Mouse (Mus musculus) lung, postnatal 0 days (tissue): ENCODE data around the gene Arhgef25. TPM values are rescaled to one million over a fixed set of nuclear protein-coding genes. Genes with fewer than 3 reads are reported as not detected.

Experiments used
- ATAC-seq: fragments of 200-750 bp; cut with Nextera tagmentation; 2 replicates; pipeline ENCODE4 v1.8.0; 2017; ENCODE audit warnings: moderate library complexity
- DNase-seq: peaks from one replicate; pipeline ENCODE4 v3.0.0-alpha.2; 2016; ENCODE audit warnings: low spot score
- H3K27ac ChIP-seq: fragments of 300-500 bp; sonication (generic); 2 replicates; pipeline ENCODE4 v1.5.1; 2014; ENCODE audit warnings: antibody characterized with exemption, mild to moderate bottlenecking, low read length, mixed read lengths
- H3K27me3 ChIP-seq: fragments of 300-500 bp; sonication (generic); replicated peaks from 2 replicates; pipeline ENCODE4 v1.6.1; 2014; ENCODE audit warnings: low read length, mixed read lengths; ENCODE audit not compliant: insufficient read depth
- H3K36me3 ChIP-seq: fragments of 300-500 bp; sonication (generic); 2 replicates; pipeline ENCODE4 v1.6.1; 2014; ENCODE audit warnings: low read length, mixed read lengths; ENCODE audit not compliant: insufficient read depth
- H3K4me1 ChIP-seq: fragments of 300-500 bp; sonication (generic); 2 replicates; pipeline ENCODE4 v1.6.1; 2014; ENCODE audit warnings: antibody characterized with exemption, low read depth, low read length, mixed read lengths; ENCODE audit not compliant: insufficient read depth
- H3K4me2 ChIP-seq: fragments of 300-500 bp; sonication (generic); replicated peaks from 2 replicates; pipeline ENCODE4 v1.6.1; 2014; ENCODE audit warnings: low read depth, mild to moderate bottlenecking, low read length, moderate library complexity, mixed read lengths
- H3K4me3 ChIP-seq: fragments of 300-500 bp; sonication (generic); 2 replicates; pipeline ENCODE4 v1.5.1; 2014; ENCODE audit warnings: low read depth, low read length
- H3K9ac ChIP-seq: fragments of 300-500 bp; sonication (generic); replicated peaks from 2 replicates; pipeline ENCODE4 v1.6.1; 2014; ENCODE audit warnings: low read depth, mild to moderate bottlenecking
- H3K9me3 ChIP-seq: fragments of 300-500 bp; sonication (generic); 2 replicates; pipeline ENCODE4 v1.6.1; 2016; ENCODE audit warnings: low read length, mixed read lengths
- CTCF ChIP-seq: IDR thresholded peaks from 2 replicates; pipeline ENCODE4 v1.5.1; 2016; ENCODE audit warnings: antibody characterized with exemption, mild to moderate bottlenecking
- EP300 ChIP-seq: IDR thresholded peaks from 2 replicates; pipeline ENCODE4 v1.6.1; 2016; ENCODE audit warnings: antibody characterized with exemption, mild to moderate bottlenecking, control low read depth
- WGBS: fragments of 180-500 bp; shearing (Covaris S2); extraction: QIAGEN DNeasy Blood & Tissue Kit; methylation state at CpG from one replicate; pipeline ENCODE4 v1.1.7; 2014; 5-methylcytosine and 5-hydroxymethylcytosine counted together
- polyA plus RNA-seq: library from polyadenylated mRNA; unstranded; fragments of >200 nt; fragmentation: Nextera tagmentation; extraction: Ambion mirVana; gene quantifications from 2 replicates; pipeline ENCODE4 v1.2.1, GENCODE M21; 2015

The Arhgef25 gene
- 27.9 and 37.1 TPM in 2 replicates for polyA plus RNA-seq

DNA sequence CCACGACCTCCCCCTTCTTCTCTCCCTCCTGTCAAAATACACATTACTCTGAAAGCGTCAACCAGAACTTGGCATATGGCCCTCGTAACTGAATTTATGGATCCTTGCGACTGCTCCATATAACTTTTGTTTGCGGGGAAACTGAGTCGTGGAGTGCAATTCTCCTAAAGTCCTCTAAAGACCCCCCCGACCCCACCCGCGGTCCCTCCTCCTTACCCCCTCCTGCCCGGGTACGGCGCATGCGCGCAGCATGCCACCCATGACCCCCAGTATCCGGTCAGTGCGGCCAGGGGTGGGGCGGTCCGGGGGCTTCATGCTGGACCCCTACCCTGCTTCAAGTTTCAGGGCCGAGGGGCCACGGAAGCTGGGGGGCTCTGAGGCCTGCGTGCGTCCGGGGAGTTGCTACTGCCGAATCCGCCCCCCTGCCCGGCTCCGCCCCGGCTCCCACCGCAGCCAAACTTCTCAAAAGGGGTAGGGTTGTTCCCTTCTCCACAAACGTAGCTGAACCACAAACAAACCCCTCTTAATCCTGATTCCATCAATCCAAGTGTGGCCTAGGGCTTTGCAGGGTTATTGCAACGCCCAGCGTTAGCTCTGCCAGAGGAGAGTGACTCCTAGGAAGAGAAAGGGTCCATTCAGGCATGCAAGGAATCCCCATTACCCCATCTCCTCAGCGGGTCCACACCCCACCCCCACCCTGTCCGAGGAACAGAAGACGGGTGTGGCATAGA, at the start of gene Arhgef25:
Gene Arhgef25 (minus strand): TSS at position 433 of the 731 bp plus-strand sequence.
- peak within 1 kb of the TSS; percentile 85 for H3K27ac ChIP-seq
- H3K9ac ChIP-seq: peak within 1 kb of the TSS; percentile 48
- peak within 1 kb of the TSS; percentile 54 for H3K4me3 ChIP-seq
- peaks cover 15% of the 10 kb centered on the region; the same call in 1 of the 2 replicates for H3K4me1 ChIP-seq
- ATAC-seq (peak; percentile 49), DNase-seq (peak; percentile 73)
- H3K9me3 ChIP-seq: no peaks in the 10 kb centered on the region
- TF ChIP-seq CTCF (no peak), EP300 (no peak)
- H3K36me3 ChIP-seq: no peaks in the 10 kb centered on the region
- WGBS: 2% methylated on average over 35 of the region's 35 CpGs
- H3K27me3 ChIP-seq: peaks cover 5% of the 10 kb centered on the region; the same call in 1 of the 2 replicates
- H3K4me2 ChIP-seq: peak within 1 kb of the TSS; percentile 82

DNA sequence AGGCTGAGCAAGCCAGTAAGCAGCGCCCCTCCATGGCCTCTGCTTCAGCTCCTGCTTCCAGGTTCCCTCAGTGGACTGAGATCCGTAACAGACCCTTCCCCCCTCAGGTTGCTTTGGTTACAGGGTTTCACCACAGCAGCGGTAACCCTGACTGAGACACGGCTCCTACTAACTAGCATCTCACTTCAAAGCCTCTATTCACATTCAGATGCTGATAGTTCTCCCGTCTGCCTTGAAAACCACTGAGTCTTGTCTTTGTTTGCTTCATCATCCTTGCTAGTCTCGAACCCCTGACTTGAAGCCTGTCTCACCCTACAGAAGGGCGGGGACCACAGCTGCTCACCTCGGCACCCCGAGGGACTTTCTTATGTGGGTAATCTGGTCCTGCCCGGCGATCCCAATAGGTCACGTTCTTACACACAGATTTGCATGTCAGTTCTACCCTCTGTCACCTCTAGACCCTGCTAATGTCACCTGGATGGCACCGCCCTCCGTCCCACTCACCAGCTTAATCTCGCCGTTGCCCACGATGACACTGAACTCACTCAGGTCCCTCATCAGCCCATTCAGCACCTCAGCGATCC, 48.5 kb upstream of the Arhgef25 start:
- Histone ChIP-seq H3K4me2 (no peak overlapping the region), H3K27ac (no peak overlapping the region), H3K4me1 (no peaks in the 10 kb centered on the region), H3K27me3 (no peaks in the 10 kb centered on the region), H3K9me3 (no peaks in the 10 kb centered on the region), H3K36me3 (no peaks in the 10 kb centered on the region), H3K4me3 (no peak overlapping the region), H3K9ac (no peak overlapping the region)
- WGBS: 67% methylated on average over 18 of the region's 18 CpGs
- no peak for DNase-seq
- TF ChIP-seq EP300 (no peak), CTCF (no peak)
- ATAC-seq: no peak

DNA sequence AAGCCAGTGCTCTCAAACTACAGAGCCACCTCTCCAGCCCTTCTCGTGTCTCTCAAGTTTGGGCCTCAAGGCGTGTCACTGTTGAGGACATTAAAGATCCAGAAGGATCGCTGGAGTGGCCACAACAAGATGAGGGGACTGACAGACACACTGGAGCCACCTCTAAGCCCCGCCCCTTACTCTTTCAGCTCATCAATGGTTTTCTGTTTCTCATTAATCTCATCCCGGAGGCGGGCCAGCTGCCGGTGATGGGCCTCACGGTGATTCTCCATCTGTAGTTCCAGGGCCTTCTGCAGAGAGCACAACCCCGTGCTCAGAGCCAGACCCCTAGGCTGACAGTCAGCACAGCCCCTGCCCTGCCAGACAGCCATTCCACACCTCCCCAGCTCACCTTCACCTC, 46.7 kb upstream of the Arhgef25 start:
- H3K27ac ChIP-seq: no peak overlapping the region
- no peak for ATAC-seq
- H3K9me3 ChIP-seq: no peaks in the 10 kb centered on the region
- no peak for DNase-seq
- H3K36me3 ChIP-seq: no peaks in the 10 kb centered on the region
- no peaks in the 10 kb centered on the region for H3K4me1 ChIP-seq
- H3K4me2 ChIP-seq: no peak overlapping the region
- TF ChIP-seq EP300 (no peak), CTCF (no peak)
- no peak overlapping the region for H3K4me3 ChIP-seq
- H3K9ac ChIP-seq: no peak overlapping the region
- WGBS: 37% methylated on average over 9 of the region's 9 CpGs
- no peaks in the 10 kb centered on the region for H3K27me3 ChIP-seq

- no peak overlapping the region for H3K4me3 ChIP-seq
- no peak overlapping the region for H3K9ac ChIP-seq
- DNase-seq (peak; percentile 8), ATAC-seq (no peak)
- 76% methylated on average over 9 of the region's 9 CpGs for WGBS
- no peak for TF ChIP-seq EP300
- peak; percentile 47 for TF ChIP-seq CTCF
- no peaks in the 10 kb centered on the region for H3K9me3 ChIP-seq
- H3K36me3 ChIP-seq: no peaks in the 10 kb centered on the region
- H3K27me3 ChIP-seq: no peaks in the 10 kb centered on the region
- no peak overlapping the region for H3K4me2 ChIP-seq
- H3K27ac ChIP-seq: no peak overlapping the region
- H3K4me1 ChIP-seq: no peaks in the 10 kb centered on the region
These were observed 43.3 kb upstream of the Arhgef25 start for GRCm38 (mm10) chr10:127233141-127233540.

DNA sequence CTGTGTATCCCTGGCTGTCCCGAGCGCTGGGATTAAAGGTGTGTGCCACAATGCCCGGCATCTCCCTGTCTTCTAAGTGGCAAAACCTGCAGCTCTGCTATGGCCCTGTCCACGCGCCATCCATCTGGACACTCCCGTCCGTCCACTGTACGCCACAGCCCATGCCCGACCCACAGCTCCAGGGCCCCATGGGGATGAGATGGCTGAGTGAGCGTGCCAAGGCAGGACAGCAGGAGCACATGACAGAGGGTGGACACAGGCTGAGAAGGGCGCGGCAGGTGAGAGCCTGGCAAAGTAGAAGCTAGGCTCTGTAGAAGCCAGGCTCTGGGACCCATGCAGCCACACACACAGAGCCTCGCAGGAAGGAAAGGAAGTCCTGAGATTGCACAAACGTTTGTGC, 41.9 kb upstream of the Arhgef25 start:
- no peaks in the 10 kb centered on the region for H3K27me3 ChIP-seq
- no peak for DNase-seq
- H3K27ac ChIP-seq: no peak overlapping the region
- no peaks in the 10 kb centered on the region for H3K9me3 ChIP-seq
- no peaks in the 10 kb centered on the region for H3K4me1 ChIP-seq
- no peak overlapping the region for H3K4me2 ChIP-seq
- H3K36me3 ChIP-seq: no peaks in the 10 kb centered on the region
- 79% methylated on average over 14 of the region's 14 CpGs for WGBS
- TF ChIP-seq CTCF: no peak
- no peak for TF ChIP-seq EP300
- no peak overlapping the region for H3K9ac ChIP-seq
- no peak for ATAC-seq
- H3K4me3 ChIP-seq: no peak overlapping the region

- Histone ChIP-seq H3K9me3 (no peaks in the 10 kb centered on the region), H3K36me3 (no peaks in the 10 kb centered on the region), H3K4me3 (no peak overlapping the region), H3K27me3 (no peaks in the 10 kb centered on the region), H3K27ac (no peak overlapping the region), H3K4me2 (no peak overlapping the region), H3K4me1 (no peaks in the 10 kb centered on the region), H3K9ac (no peak overlapping the region)
- DNase-seq: no peak
- WGBS: 73% methylated on average over 12 of the region's 12 CpGs
- ATAC-seq: no peak
- TF ChIP-seq CTCF (no peak), EP300 (no peak)
These were observed 40.8 kb upstream of the Arhgef25 start for GRCm38 (mm10) chr10:127230693-127231092.
